Mouse (Mus musculus) heart, postnatal 10 days (tissue): Measurements from ENCODE around the gene Slc8a3. TPM values are rescaled to one million over a fixed set of nuclear protein-coding genes. Genes with fewer than 3 reads are reported as not detected.

Source experiments
- DNase-seq, 2 experiments: peaks; one replicate each; pipeline ENCODE4 v3.0.0; 2021
- intact Hi-C: fragments of 180-260 bp; cut with DNase I; formaldehyde crosslinking; loops from one replicate; pipeline ENCODE4 v1.15.1; 2025
- total RNA-seq, 2 experiments: library from RNA; stranded (reverse); gene quantifications; 2 replicates each; pipeline ENCODE4 v1.2.3; 2021

Slc8a3 gene
- total RNA-seq, 2 experiments from 2014 or later: 0.26 to 0.27 TPM

GRCm38 (mm10) chr12:81186668-81187067 is 146.3 kb downstream of the Slc8a3 start:
- no peak for DNase-seq
- intact Hi-C loops: loop anchor here (10.0 kb wide), 1 partner anchor 402 kb away; no protein-coding TSS in a partner anchor

- DNase-seq: no peak
- intact Hi-C loops: loop anchor here (10.0 kb wide), 1 partner anchor 401 kb away; no protein-coding TSS in a partner anchor
Observed at GRCm38 (mm10) chr12:81186081-81186480, 146.9 kb downstream of the Slc8a3 start.

GRCm38 (mm10) chr12:81184967-81185366 is 148.0 kb downstream of the Slc8a3 start:
- no peak for DNase-seq
- intact Hi-C loops: loop anchor here (10.0 kb wide), 1 partner anchor 400 kb away; no protein-coding TSS in a partner anchor

- DNase-seq: peak; percentile 59 to 77
- intact Hi-C loops: loop anchor here (1.0 to 10.0 kb wide), 2 partner anchors 200 to 397 kb away; no protein-coding TSS in a partner anchor
Observed at GRCm38 (mm10) chr12:81182073-81182472, 150.9 kb downstream of the Slc8a3 start.

- DNase-seq: no peak
- intact Hi-C loops: no loop called here
Observed at GRCm38 (mm10) chr12:81175252-81175651, 157.7 kb downstream of the Slc8a3 start.

- intact Hi-C loops: no loop called here
Observed at GRCm38 (mm10) chr12:81173893-81174292, 159.1 kb downstream of the Slc8a3 start.

GRCm38 (mm10) chr12:81173011-81173410 is 160.0 kb downstream of the Slc8a3 start:
- intact Hi-C loops: no loop called here

More at GRCm38 (mm10) chr12:81173893-81174292, 159.1 kb downstream of the Slc8a3 start:
- no peak for DNase-seq

GRCm38 (mm10) chr12:81170076-81170475 is 162.9 kb downstream of the Slc8a3 start:
- intact Hi-C loops: no loop called here
- no peak for DNase-seq

More at GRCm38 (mm10) chr12:81173011-81173410, 160.0 kb downstream of the Slc8a3 start:
- DNase-seq: no peak

- DNase-seq: no peak
- intact Hi-C loops: no loop called here
Observed at GRCm38 (mm10) chr12:81168494-81168893, 164.5 kb downstream of the Slc8a3 start.

- intact Hi-C loops: no loop called here
- no peak for DNase-seq
Observed at GRCm38 (mm10) chr12:81168031-81168430, 164.9 kb downstream of the Slc8a3 start.

- no peak for DNase-seq
- intact Hi-C loops: no loop called here
Observed at GRCm38 (mm10) chr12:81167142-81167541, 165.8 kb downstream of the Slc8a3 start.

GRCm38 (mm10) chr12:81166615-81167014 is 166.4 kb downstream of the Slc8a3 start:
- DNase-seq: no peak

GRCm38 (mm10) chr12:81166092-81166491 is 166.9 kb downstream of the Slc8a3 start:
- intact Hi-C loops: no loop called here
- DNase-seq: no peak

More at GRCm38 (mm10) chr12:81166615-81167014, 166.4 kb downstream of the Slc8a3 start:
- intact Hi-C loops: no loop called here

GRCm38 (mm10) chr12:81163566-81163965 is 169.4 kb downstream of the Slc8a3 start:
- no peak for DNase-seq
- intact Hi-C loops: no loop called here

GRCm38 (mm10) chr12:81163131-81163530 is 169.8 kb downstream of the Slc8a3 start:
- no peak for DNase-seq
- intact Hi-C loops: no loop called here

GRCm38 (mm10) chr12:81161282-81161681 is 171.7 kb downstream of the Slc8a3 start:
- intact Hi-C loops: no loop called here
- no peak for DNase-seq

- DNase-seq: no peak
- intact Hi-C loops: no loop called here
Observed at GRCm38 (mm10) chr12:81160831-81161230, 172.1 kb downstream of the Slc8a3 start.

GRCm38 (mm10) chr12:81160425-81160824 is 172.6 kb downstream of the Slc8a3 start:
- intact Hi-C loops: no loop called here
- DNase-seq: no peak

- intact Hi-C loops: no loop called here
Observed at GRCm38 (mm10) chr12:81159947-81160346, 173.0 kb downstream of the Slc8a3 start.

GRCm38 (mm10) chr12:81156841-81157240 is 176.1 kb downstream of the Slc8a3 start:
- intact Hi-C loops: no loop called here

More at GRCm38 (mm10) chr12:81159947-81160346, 173.0 kb downstream of the Slc8a3 start:
- no peak for DNase-seq

GRCm38 (mm10) chr12:81155675-81156074 is 177.3 kb downstream of the Slc8a3 start:
- DNase-seq: peak; percentile 27 to 42
- intact Hi-C loops: no loop called here

More at GRCm38 (mm10) chr12:81156841-81157240, 176.1 kb downstream of the Slc8a3 start:
- DNase-seq: no peak

GRCm38 (mm10) chr12:81152082-81152481 is 180.9 kb downstream of the Slc8a3 start:
- intact Hi-C loops: no loop called here
- DNase-seq: no peak

- peak; percentile 33 to 37 for DNase-seq
- intact Hi-C loops: no loop called here
Observed at GRCm38 (mm10) chr12:81150917-81151316, 182.1 kb downstream of the Slc8a3 start.
